Mouse (Mus musculus) heart, embryonic 15.5 days (tissue): ENCODE measurements around the gene Ryk. TPM values are rescaled to one million over a fixed set of nuclear protein-coding genes. Genes with fewer than 3 reads are reported as not detected.

Source experiments
- ATAC-seq: fragments of 200-750 bp; cut with Nextera tagmentation; replicated peaks from 2 replicates; pipeline ENCODE4 v1.8.0; 2017; ENCODE audit warnings: low read depth, moderate TSS enrichment; ENCODE audit not compliant: insufficient number of reproducible peaks, insufficient read depth, low FRiP score
- H3K27ac ChIP-seq: fragments of 300-500 bp; sonication (generic); 2 replicates; pipeline ENCODE4 v1.5.1; 2015; ENCODE audit warnings: mild to moderate bottlenecking, inconsistent platforms
- H3K27me3 ChIP-seq: fragments of 300-500 bp; sonication (generic); 2 replicates; pipeline ENCODE4 v1.6.1; 2015; ENCODE audit warnings: inconsistent platforms
- H3K36me3 ChIP-seq: fragments of 300-500 bp; sonication (generic); 2 replicates; pipeline ENCODE4 v1.6.1; 2015; ENCODE audit warnings: mild to moderate bottlenecking, inconsistent platforms
- H3K4me1 ChIP-seq: fragments of 300-500 bp; sonication (generic); replicated peaks from 2 replicates; pipeline ENCODE4 v1.6.1; 2015; ENCODE audit warnings: inconsistent platforms
- H3K4me2 ChIP-seq: fragments of 300-500 bp; sonication (generic); 2 replicates; pipeline ENCODE4 v1.6.1; 2015; ENCODE audit warnings: inconsistent platforms, mild to moderate bottlenecking, moderate library complexity
- H3K4me3 ChIP-seq: fragments of 300-500 bp; sonication (generic); 2 replicates; pipeline ENCODE4 v1.5.1; 2015; ENCODE audit warnings: mild to moderate bottlenecking, inconsistent platforms
- H3K9ac ChIP-seq: fragments of 300-500 bp; sonication (generic); 2 replicates; pipeline ENCODE4 v1.6.1; 2015; ENCODE audit warnings: mild to moderate bottlenecking, inconsistent platforms
- H3K9me3 ChIP-seq: fragments of 300-500 bp; sonication (generic); replicated peaks from 2 replicates; pipeline ENCODE4 v1.6.1; 2016; ENCODE audit warnings: inconsistent platforms
- WGBS: fragments of 180-500 bp; shearing (Covaris S2); methylation state at CpG from one replicate; pipeline ENCODE4 v1.1.7; 2015; ENCODE audit warnings: mixed read lengths; 5-methylcytosine and 5-hydroxymethylcytosine counted together
- polyA plus RNA-seq: library from polyadenylated mRNA; unstranded; fragments of >200 nt; fragmentation: Nextera tagmentation; extraction: Ambion mirVana; gene quantifications from 2 replicates; pipeline ENCODE4 v1.2.1, GENCODE M21; 2015

Ryk gene
- polyA plus RNA-seq, 1 experiment from 2014 or later = 18.7 TPM

DNA sequence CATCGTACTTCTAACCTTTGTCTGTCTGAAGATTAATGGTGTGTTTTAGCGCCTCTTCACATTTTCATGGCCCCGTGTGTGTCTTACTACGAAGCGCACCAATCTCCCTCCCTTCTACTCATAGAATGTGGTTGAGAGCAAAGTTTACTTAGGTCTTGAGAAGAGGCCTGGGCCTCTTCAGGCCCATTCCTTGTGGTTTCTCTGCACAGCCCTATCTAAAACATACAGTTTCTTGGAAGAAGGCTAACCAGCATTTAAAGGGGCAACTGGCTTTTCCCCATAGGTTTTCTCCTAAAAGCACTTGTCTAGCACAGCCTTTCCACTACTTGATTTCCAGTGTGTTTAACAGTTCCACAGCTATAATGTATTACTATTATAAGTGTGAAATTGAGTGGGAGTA, 24.7 kb downstream of the Ryk start:
- WGBS = 93% methylated on average over 5 of the region's 5 CpGs
- H3K36me3 ChIP-seq = no peaks in the 10 kb centered on the region
- no peaks in the 10 kb centered on the region for H3K27me3 ChIP-seq
- H3K4me2 ChIP-seq = no peak overlapping the region
- no peak overlapping the region for H3K4me3 ChIP-seq
- H3K9ac ChIP-seq = no peak overlapping the region
- ATAC-seq = no peak
- H3K9me3 ChIP-seq = no peaks in the 10 kb centered on the region
- peaks cover 42% of the 10 kb centered on the region for H3K4me1 ChIP-seq
- no peak overlapping the region for H3K27ac ChIP-seq

DNA sequence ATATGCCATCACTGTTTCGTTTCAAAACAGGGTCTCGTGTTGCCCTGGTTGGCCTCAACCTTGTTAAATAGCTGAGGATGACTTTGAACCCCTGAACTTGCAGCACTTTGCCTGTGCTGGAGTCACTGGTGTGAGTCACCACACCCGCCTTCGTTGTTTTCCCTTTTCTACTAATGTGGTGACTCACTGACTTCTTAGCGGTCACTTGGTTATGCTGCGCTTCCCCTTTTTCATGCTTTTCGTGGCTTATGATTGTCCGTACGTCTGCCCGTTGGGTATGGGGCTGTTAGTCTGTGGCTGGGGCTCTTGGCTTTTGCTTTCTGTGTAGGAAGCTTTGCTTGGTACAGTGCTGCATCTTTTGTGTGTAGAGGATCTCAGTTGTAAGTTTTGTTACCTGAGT, 25.2 kb downstream of the Ryk start:
- Histone ChIP-seq H3K36me3 (no peaks in the 10 kb centered on the region), H3K27ac (peak overlapping the region; percentile 77; the same call in 1 of the 2 replicates), H3K27me3 (no peaks in the 10 kb centered on the region), H3K4me3 (no peak overlapping the region), H3K4me1 (peaks cover 48% of the 10 kb centered on the region), H3K9me3 (no peaks in the 10 kb centered on the region), H3K4me2 (no peak overlapping the region), H3K9ac (no peak overlapping the region)
- no peak for ATAC-seq
- 90% methylated on average over 10 of the region's 10 CpGs for WGBS

DNA sequence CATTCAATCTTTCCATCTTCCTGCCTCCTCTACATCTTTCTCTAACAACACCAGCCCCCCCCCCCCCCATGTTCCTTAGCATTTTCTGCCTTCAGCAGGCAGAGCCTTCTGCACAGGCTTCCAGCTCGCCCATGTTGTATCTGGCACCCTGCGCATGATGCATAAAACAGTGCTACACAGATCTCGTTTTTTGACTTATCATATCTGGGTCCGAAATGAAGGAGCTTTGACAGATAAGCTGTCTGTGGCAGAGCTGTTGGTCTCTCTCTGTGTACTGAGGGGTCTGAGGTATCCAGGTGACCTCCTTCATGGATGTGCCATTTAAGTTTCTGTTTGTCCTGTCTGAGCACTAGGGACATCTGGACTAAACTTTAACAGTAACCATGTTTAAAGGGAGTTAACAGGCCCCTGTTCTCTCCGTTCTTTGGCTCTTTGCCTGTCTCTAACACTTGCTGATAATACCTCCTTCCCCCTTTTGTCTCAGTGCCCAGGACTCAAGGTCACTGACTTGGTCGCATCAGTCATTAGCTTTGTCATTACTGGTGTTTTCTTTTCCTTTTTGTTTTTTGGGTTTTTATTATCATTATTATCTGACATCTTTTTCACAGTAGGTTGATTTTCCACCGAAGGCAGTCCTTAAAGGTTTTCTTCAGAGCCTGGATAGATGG, 26.2 kb downstream of the Ryk start:
- ATAC-seq = no peak
- Histone ChIP-seq H3K4me1 (peaks cover 57% of the 10 kb centered on the region), H3K9ac (no peak overlapping the region), H3K36me3 (no peaks in the 10 kb centered on the region), H3K4me2 (peak overlapping the region; percentile 32; the same call in 1 of the 2 replicates), H3K9me3 (no peaks in the 10 kb centered on the region), H3K4me3 (no peak overlapping the region), H3K27me3 (no peaks in the 10 kb centered on the region), H3K27ac (peak overlapping the region; percentile 77)
- WGBS = 21% methylated on average over 7 of the region's 7 CpGs

DNA sequence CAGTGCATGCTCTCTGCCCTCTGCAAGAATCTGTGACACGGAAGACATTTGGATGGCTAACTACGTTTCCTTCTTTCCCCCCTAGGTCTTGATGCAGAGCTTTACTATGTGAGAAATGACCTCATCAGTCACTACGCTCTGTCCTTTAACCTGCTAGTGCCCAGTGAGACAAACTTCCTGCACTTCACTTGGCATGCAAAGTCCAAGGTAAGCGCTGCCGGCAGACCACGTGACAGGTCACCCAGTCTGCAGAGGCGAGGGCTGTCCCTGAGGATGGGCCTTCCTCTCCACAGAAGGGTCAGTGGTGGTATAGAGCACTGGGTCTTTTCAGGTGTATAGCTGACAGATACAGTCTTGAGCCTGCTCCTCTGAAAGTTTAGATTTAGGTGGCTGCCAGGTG, 27.1 kb downstream of the Ryk start:
- no peaks in the 10 kb centered on the region for H3K36me3 ChIP-seq
- H3K9ac ChIP-seq = no peak overlapping the region
- 61% methylated on average over 7 of the region's 7 CpGs for WGBS
- peaks cover 64% of the 10 kb centered on the region for H3K4me1 ChIP-seq
- H3K27ac ChIP-seq = peak overlapping the region; percentile 77
- H3K4me3 ChIP-seq = no peak overlapping the region
- H3K9me3 ChIP-seq = no peaks in the 10 kb centered on the region
- H3K27me3 ChIP-seq = no peaks in the 10 kb centered on the region
- no peak overlapping the region for H3K4me2 ChIP-seq
- no peak for ATAC-seq

DNA sequence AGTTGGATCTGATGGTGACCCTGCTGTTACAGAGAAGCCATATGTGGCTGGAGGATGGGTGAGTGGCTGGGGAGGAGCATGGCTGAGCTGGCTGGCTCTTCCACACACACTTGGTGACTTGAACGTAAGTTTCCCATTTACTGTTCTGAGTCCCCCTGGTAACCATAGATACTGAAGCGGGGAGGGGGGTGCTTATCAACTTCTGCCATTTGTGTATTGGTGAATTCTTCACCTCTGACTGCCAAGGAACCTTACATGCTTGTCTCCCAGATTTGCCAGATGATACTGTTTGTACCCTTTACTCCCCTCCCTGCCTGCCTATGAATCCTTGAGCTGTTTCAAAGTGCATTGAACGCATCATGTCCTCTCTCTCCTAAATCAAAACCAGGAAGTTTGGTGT, 27.5 kb downstream of the Ryk start:
- H3K4me3 ChIP-seq = no peak overlapping the region
- no peak overlapping the region for H3K4me2 ChIP-seq
- no peak for ATAC-seq
- H3K4me1 ChIP-seq = peaks cover 64% of the 10 kb centered on the region
- no peaks in the 10 kb centered on the region for H3K36me3 ChIP-seq
- H3K27ac ChIP-seq = no peak overlapping the region
- 90% methylated on average over 3 of the region's 3 CpGs for WGBS
- H3K9me3 ChIP-seq = no peaks in the 10 kb centered on the region
- no peaks in the 10 kb centered on the region for H3K27me3 ChIP-seq
- no peak overlapping the region for H3K9ac ChIP-seq

DNA sequence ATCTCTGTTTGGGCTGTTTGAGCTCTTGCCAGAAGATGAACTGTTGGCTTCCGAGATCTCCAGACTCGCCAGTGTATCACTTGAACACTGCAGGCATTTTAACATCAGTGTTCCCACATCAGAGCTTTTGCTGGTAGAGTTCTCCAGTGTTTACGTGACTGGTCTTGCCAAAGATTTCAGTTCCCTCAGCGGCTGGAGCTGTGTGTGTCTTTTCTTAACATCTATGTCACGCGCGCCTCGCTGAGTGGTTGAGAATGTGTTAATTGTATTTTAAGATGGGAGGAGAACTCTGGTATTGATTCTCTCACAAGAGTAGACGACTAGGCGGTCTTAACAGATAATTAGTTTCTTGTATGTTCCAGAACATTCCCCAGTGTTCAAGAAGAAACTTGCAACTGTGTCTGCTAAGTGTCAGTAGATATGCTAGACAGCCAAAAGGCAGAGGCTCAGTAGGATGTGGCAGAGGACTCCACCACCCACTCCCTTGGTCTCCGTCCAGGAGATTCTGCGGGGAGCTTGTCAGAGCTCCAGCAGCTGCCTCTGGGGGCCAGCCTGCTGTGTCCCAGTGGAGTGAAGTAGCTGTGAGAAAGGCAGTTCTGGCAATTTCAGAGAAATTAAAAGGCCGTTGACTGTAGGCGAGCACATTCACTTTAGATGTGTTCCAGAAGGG, 29.3 kb downstream of the Ryk start:
- H3K4me2 ChIP-seq = peak overlapping the region; percentile 42
- H3K36me3 ChIP-seq = peaks cover 9% of the 10 kb centered on the region; the same call in 1 of the 2 replicates
- no peaks in the 10 kb centered on the region for H3K27me3 ChIP-seq
- ATAC-seq = peak; percentile 87
- WGBS = 24% methylated on average over 14 of the region's 14 CpGs
- peaks cover 64% of the 10 kb centered on the region for H3K4me1 ChIP-seq
- H3K9me3 ChIP-seq = no peaks in the 10 kb centered on the region
- H3K4me3 ChIP-seq = no peak overlapping the region
- H3K9ac ChIP-seq = no peak overlapping the region
- peak overlapping the region; percentile 80 for H3K27ac ChIP-seq

DNA sequence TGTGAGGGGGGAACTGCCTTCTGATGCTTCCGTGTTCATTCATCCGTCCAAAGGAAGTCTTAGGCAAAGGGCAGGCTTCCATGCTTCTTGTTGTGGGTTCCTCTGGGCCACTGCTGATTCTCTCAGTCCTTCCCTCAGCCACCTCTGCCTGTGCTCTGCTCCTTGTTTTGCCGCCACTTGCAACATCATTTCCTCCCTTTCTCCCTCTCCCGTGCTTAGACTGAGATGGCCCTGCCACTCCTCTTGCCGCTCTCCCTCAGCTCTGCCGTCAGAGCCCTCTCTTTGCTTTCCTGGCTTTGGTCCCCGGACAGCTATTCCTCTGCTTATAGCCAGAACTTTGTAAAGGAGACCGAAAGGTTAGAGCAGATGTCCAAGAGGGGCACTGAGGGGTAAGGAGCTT, 30.2 kb downstream of the Ryk start:
- no peaks in the 10 kb centered on the region for H3K27me3 ChIP-seq
- WGBS = 56% methylated on average over 8 of the region's 8 CpGs
- no peak overlapping the region for H3K4me2 ChIP-seq
- no peak overlapping the region for H3K4me3 ChIP-seq
- peaks cover 62% of the 10 kb centered on the region for H3K4me1 ChIP-seq
- H3K36me3 ChIP-seq = peaks cover 12% of the 10 kb centered on the region
- H3K9me3 ChIP-seq = no peaks in the 10 kb centered on the region
- H3K27ac ChIP-seq = peak overlapping the region; percentile 80
- no peak overlapping the region for H3K9ac ChIP-seq
- no peak for ATAC-seq

DNA sequence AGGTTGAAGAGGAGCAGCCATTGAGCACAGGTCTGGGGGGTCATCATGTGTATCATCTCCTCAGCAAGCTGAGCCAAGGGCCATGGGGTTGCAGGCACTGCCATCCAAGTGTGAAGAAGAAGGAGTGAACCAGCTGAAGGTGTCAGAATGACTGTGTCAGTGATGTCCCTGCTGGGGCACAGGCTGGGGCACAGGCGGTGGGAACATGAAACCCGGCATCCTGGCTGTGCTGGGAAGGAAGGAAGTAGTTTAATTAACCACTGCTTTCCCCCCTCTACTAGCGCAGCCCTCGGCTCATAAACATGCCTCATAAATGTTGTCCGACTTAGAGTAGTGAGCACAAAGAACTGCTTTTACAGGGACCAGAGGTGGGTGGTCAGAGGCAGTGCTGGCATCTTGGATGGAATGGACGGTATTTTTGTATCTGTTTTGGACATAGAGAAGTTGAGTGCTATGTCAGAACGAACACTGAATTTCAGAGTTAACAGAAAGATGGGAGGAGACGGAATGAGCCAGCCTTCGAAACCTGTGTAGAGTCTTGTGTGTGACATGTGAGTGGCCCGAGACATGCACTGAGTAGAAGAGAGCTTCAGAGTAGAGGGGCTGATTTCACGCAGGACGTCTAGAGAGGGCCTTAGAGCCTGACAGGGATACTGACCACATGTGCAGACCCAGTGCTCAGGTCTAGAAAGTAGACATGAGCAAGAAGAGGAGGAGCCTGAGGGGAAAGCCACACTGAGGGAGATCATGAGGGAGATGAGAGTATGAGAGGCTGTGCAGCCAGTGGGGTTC, 31.4 kb downstream of the Ryk start:
- Histone ChIP-seq H3K9ac (no peak overlapping the region), H3K9me3 (no peaks in the 10 kb centered on the region), H3K4me2 (no peak overlapping the region), H3K36me3 (peaks cover 12% of the 10 kb centered on the region), H3K27me3 (no peaks in the 10 kb centered on the region), H3K4me3 (no peak overlapping the region), H3K4me1 (peaks cover 52% of the 10 kb centered on the region), H3K27ac (no peak overlapping the region)
- ATAC-seq = no peak
- WGBS = 67% methylated on average over 12 of the region's 12 CpGs

DNA sequence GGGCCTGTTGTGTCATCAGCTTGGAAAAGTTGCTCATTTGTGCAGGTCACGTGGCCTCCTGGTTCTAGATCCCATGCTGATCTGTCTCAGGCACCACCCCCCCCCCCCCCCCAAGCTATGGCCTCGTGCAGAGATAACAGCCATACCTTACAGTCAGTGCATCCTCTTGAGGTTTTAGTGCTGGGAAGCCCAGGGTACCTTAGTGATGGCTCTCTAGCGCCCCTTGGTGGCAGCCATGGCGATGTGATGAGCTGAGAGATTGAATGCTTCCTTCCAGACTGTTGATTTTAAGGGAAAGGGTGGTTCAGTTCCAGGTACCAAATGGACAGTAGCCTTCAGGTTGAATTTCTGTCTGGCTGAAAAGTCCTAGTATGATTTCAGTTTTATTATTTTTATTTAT, 32.2 kb downstream of the Ryk start:
- Histone ChIP-seq H3K4me3 (no peak overlapping the region), H3K4me2 (no peak overlapping the region), H3K9me3 (no peaks in the 10 kb centered on the region), H3K9ac (no peak overlapping the region), H3K4me1 (peaks cover 44% of the 10 kb centered on the region), H3K36me3 (peaks cover 18% of the 10 kb centered on the region), H3K27me3 (no peaks in the 10 kb centered on the region), H3K27ac (no peak overlapping the region)
- 11% methylated on average over 4 of the region's 4 CpGs for WGBS
- ATAC-seq = no peak

DNA sequence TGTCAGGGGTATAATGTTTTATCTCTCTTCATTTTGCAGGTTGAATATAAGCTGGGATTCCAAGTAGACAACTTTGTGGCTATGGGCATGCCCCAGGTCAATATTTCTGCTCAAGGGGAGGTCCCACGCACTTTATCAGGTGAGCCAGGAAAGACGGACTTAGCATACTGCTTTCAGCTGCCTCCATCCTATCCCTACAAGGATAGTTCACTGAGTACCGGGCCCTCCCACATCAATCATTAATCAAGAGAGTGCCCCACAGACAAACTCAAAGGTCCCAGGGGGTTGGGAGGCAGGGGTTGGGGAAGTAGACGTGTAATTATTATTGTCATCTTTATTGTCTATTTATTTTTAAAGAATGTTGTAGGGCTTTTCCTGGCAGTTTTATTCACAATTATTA, 32.8 kb downstream of the Ryk start:
- Histone ChIP-seq H3K36me3 (peaks cover 24% of the 10 kb centered on the region), H3K27me3 (no peaks in the 10 kb centered on the region), H3K4me1 (peaks cover 39% of the 10 kb centered on the region), H3K9me3 (no peaks in the 10 kb centered on the region), H3K4me3 (no peak overlapping the region), H3K27ac (no peak overlapping the region), H3K9ac (no peak overlapping the region), H3K4me2 (no peak overlapping the region)
- no peak for ATAC-seq
- WGBS = 83% methylated on average over 4 of the region's 4 CpGs

DNA sequence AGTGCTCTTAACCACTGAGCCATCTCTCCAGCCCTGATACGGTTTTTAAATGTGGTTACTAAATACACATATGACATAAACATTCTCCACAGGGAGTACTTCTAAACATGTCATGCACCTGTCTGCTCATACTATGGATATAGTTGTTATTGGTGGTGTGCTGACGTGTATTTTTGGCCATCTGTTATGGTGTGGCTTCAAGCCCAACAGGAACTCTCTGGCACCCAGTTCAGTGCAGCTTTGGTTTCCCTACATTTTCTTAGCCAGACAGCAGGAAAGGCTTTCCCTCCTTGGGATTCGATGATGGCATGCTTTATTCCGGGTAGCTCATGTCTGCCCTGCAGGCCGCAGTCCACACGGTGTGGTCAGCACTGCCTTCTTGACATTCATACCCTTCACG, 33.7 kb downstream of the Ryk start:
- Histone ChIP-seq H3K4me2 (no peak overlapping the region), H3K27ac (no peak overlapping the region), H3K9me3 (no peaks in the 10 kb centered on the region), H3K27me3 (no peaks in the 10 kb centered on the region), H3K4me3 (no peak overlapping the region), H3K9ac (no peak overlapping the region), H3K36me3 (peaks cover 27% of the 10 kb centered on the region), H3K4me1 (peaks cover 30% of the 10 kb centered on the region)
- 88% methylated on average over 7 of the region's 7 CpGs for WGBS
- no peak for ATAC-seq
